Mouse (Mus musculus) midbrain, embryonic 10.5 days (tissue): ENCODE measurements around the gene 0610030E20Rik. TPM values are rescaled to one million over a fixed set of nuclear protein-coding genes. Genes with fewer than 3 reads are reported as not detected.

ENCODE experiments used
- DNase-seq: peaks from one replicate; pipeline ENCODE4 v3.0.0-alpha.2; 2017; ENCODE audit warnings: low spot score
- H3K27ac ChIP-seq: fragments of 300-500 bp; sonication (generic); replicated peaks from 2 replicates; pipeline ENCODE4 v1.5.1; 2016; ENCODE audit warnings: mild to moderate bottlenecking
- H3K27me3 ChIP-seq: fragments of 300-500 bp; sonication (generic); 2 replicates; pipeline ENCODE4 v1.6.1; 2016; ENCODE audit warnings: low read depth, mild to moderate bottlenecking; ENCODE audit not compliant: poor library complexity, severe bottlenecking
- H3K36me3 ChIP-seq: fragments of 300-500 bp; sonication (generic); 2 replicates; pipeline ENCODE4 v1.6.1; 2016; ENCODE audit warnings: mild to moderate bottlenecking, moderate library complexity
- H3K4me1 ChIP-seq: fragments of 300-500 bp; sonication (generic); 2 replicates; pipeline ENCODE4 v1.6.1; 2016
- H3K4me3 ChIP-seq: fragments of 300-500 bp; sonication (generic); 2 replicates; pipeline ENCODE4 v1.5.1; 2016; ENCODE audit warnings: mild to moderate bottlenecking, moderate library complexity
- H3K9me3 ChIP-seq: fragments of 300-500 bp; sonication (generic); replicated peaks from 2 replicates; pipeline ENCODE4 v1.6.1; 2016; ENCODE audit warnings: mild to moderate bottlenecking
- WGBS: fragments of 180-500 bp; shearing (Covaris S2); methylation state at CpG from one replicate; pipeline ENCODE4 v1.1.7; 2016; 5-methylcytosine and 5-hydroxymethylcytosine counted together
- polyA plus RNA-seq: library from polyadenylated mRNA; unstranded; fragments of >200 nt; fragmentation: Nextera tagmentation; extraction: Ambion mirVana; gene quantifications from 2 replicates; pipeline ENCODE4 v1.2.1, GENCODE M21; 2016

Gene 0610030E20Rik
- polyA plus RNA-seq, 1 experiment from 2014 or later: 28.9 TPM

- Histone ChIP-seq H3K4me1 (peaks cover 8% of the 10 kb centered on the region), H3K9me3 (no peaks in the 10 kb centered on the region), H3K4me3 (peak within 1 kb of the TSS; percentile 57), H3K27ac (peak within 1 kb of the TSS; percentile 67), H3K27me3 (peaks cover 41% of the 10 kb centered on the region), H3K36me3 (no peaks in the 10 kb centered on the region)
- peak; percentile 46 for DNase-seq
- 3% methylated on average over 49 of the region's 49 CpGs for WGBS
These were observed 33.1 kb downstream of the 0610030E20Rik start, which contains the start of gene Vamp5 for GRCm38 (mm10) chr6:72380131-72380770. Gene Vamp5 (minus strand): TSS chr6:72380468.

GRCm38 (mm10) chr6:72382494-72382893 is 35.4 kb downstream of the 0610030E20Rik start:
- H3K9me3 ChIP-seq: no peaks in the 10 kb centered on the region
- peaks cover 41% of the 10 kb centered on the region for H3K27me3 ChIP-seq
- no peak overlapping the region for H3K4me3 ChIP-seq
- no peaks in the 10 kb centered on the region for H3K36me3 ChIP-seq
- no peak for DNase-seq
- H3K4me1 ChIP-seq: peaks cover 8% of the 10 kb centered on the region
- 90% methylated on average over 6 of the region's 6 CpGs for WGBS
- no peak overlapping the region for H3K27ac ChIP-seq

GRCm38 (mm10) chr6:72383142-72383820 is 36.2 kb downstream of the 0610030E20Rik start:
- Histone ChIP-seq H3K4me1 (peaks cover 8% of the 10 kb centered on the region), H3K27ac (no peak overlapping the region), H3K36me3 (no peaks in the 10 kb centered on the region), H3K4me3 (no peak overlapping the region), H3K27me3 (peaks cover 38% of the 10 kb centered on the region), H3K9me3 (no peaks in the 10 kb centered on the region)
- 83% methylated on average over 6 of the region's 6 CpGs for WGBS
- no peak for DNase-seq

GRCm38 (mm10) chr6:72383952-72384351 is 36.8 kb downstream of the 0610030E20Rik start:
- no peaks in the 10 kb centered on the region for H3K9me3 ChIP-seq
- no peak overlapping the region for H3K27ac ChIP-seq
- no peak for DNase-seq
- peaks cover 35% of the 10 kb centered on the region for H3K27me3 ChIP-seq
- peaks cover 8% of the 10 kb centered on the region for H3K4me1 ChIP-seq
- WGBS: 95% methylated on average over 7 of the region's 7 CpGs
- H3K36me3 ChIP-seq: no peaks in the 10 kb centered on the region
- no peak overlapping the region for H3K4me3 ChIP-seq

GRCm38 (mm10) chr6:72385258-72385657 is 38.1 kb downstream of the 0610030E20Rik start:
- Histone ChIP-seq H3K4me3 (no peak overlapping the region), H3K27ac (no peak overlapping the region), H3K27me3 (peaks cover 35% of the 10 kb centered on the region), H3K36me3 (no peaks in the 10 kb centered on the region), H3K4me1 (peaks cover 14% of the 10 kb centered on the region), H3K9me3 (no peaks in the 10 kb centered on the region)
- DNase-seq: no peak
- 90% methylated on average over 4 of the region's 4 CpGs for WGBS

- no peaks in the 10 kb centered on the region for H3K9me3 ChIP-seq
- H3K27ac ChIP-seq: no peak overlapping the region
- no peak for DNase-seq
- H3K36me3 ChIP-seq: no peaks in the 10 kb centered on the region
- 96% methylated on average over 2 of the region's 2 CpGs for WGBS
- H3K4me1 ChIP-seq: peaks cover 23% of the 10 kb centered on the region
- peaks cover 31% of the 10 kb centered on the region for H3K27me3 ChIP-seq
- H3K4me3 ChIP-seq: no peak overlapping the region
These were observed 39.4 kb downstream of the 0610030E20Rik start for GRCm38 (mm10) chr6:72386561-72386960.

GRCm38 (mm10) chr6:72387816-72388215 is 40.7 kb downstream of the 0610030E20Rik start:
- 77% methylated on average over 3 of the region's 3 CpGs for WGBS

GRCm38 (mm10) chr6:72388266-72388665 is 41.1 kb downstream of the 0610030E20Rik start:
- Histone ChIP-seq H3K9me3 (no peaks in the 10 kb centered on the region), H3K36me3 (no peaks in the 10 kb centered on the region), H3K27me3 (peaks cover 25% of the 10 kb centered on the region), H3K4me3 (no peak overlapping the region), H3K4me1 (peaks cover 25% of the 10 kb centered on the region), H3K27ac (no peak overlapping the region)
- no peak for DNase-seq
- 71% methylated on average over 10 of the region's 10 CpGs for WGBS

More at GRCm38 (mm10) chr6:72387816-72388215, 40.7 kb downstream of the 0610030E20Rik start:
- Histone ChIP-seq H3K4me3 (no peak overlapping the region), H3K27me3 (peaks cover 25% of the 10 kb centered on the region), H3K27ac (no peak overlapping the region), H3K36me3 (no peaks in the 10 kb centered on the region), H3K4me1 (peaks cover 23% of the 10 kb centered on the region), H3K9me3 (no peaks in the 10 kb centered on the region)
- DNase-seq: no peak

GRCm38 (mm10) chr6:72388791-72389329 is 41.7 kb downstream of the 0610030E20Rik start:
- H3K4me1 ChIP-seq: peaks cover 26% of the 10 kb centered on the region
- no peaks in the 10 kb centered on the region for H3K36me3 ChIP-seq
- no peak overlapping the region for H3K27ac ChIP-seq
- H3K9me3 ChIP-seq: no peaks in the 10 kb centered on the region
- 86% methylated on average over 6 of the region's 6 CpGs for WGBS
- DNase-seq: no peak
- peaks cover 25% of the 10 kb centered on the region for H3K27me3 ChIP-seq
- no peak overlapping the region for H3K4me3 ChIP-seq

GRCm38 (mm10) chr6:72389471-72389940 is 42.4 kb downstream of the 0610030E20Rik start:
- Histone ChIP-seq H3K36me3 (no peaks in the 10 kb centered on the region), H3K27me3 (peaks cover 25% of the 10 kb centered on the region), H3K4me3 (peak overlapping the region; percentile 56), H3K4me1 (peaks cover 26% of the 10 kb centered on the region), H3K9me3 (no peaks in the 10 kb centered on the region), H3K27ac (peak overlapping the region; percentile 83)
- DNase-seq: peak; percentile 21
- 33% methylated on average over 13 of the region's 13 CpGs for WGBS

GRCm38 (mm10) chr6:72389941-72390771 is 43.0 kb downstream of the 0610030E20Rik start, which contains the start of gene Vamp8:
Gene Vamp8 (minus strand): TSS chr6:72390703.
- no peaks in the 10 kb centered on the region for H3K36me3 ChIP-seq
- peak within 1 kb of the TSS; percentile 83 for H3K27ac ChIP-seq
- H3K27me3 ChIP-seq: peaks cover 28% of the 10 kb centered on the region
- peaks cover 26% of the 10 kb centered on the region for H3K4me1 ChIP-seq
- peak within 1 kb of the TSS; percentile 56 for H3K4me3 ChIP-seq
- no peaks in the 10 kb centered on the region for H3K9me3 ChIP-seq
- DNase-seq: peak; percentile 59
- 2% methylated on average over 33 of the region's 33 CpGs for WGBS

- peak overlapping the region; percentile 56 for H3K4me3 ChIP-seq
- no peaks in the 10 kb centered on the region for H3K9me3 ChIP-seq
- no peaks in the 10 kb centered on the region for H3K36me3 ChIP-seq
- DNase-seq: peak; percentile 52
- peak overlapping the region; percentile 83 for H3K27ac ChIP-seq
- 11% methylated on average over 12 of the region's 12 CpGs for WGBS
- peaks cover 26% of the 10 kb centered on the region for H3K4me1 ChIP-seq
- H3K27me3 ChIP-seq: peaks cover 30% of the 10 kb centered on the region
These were observed 43.8 kb downstream of the 0610030E20Rik start for GRCm38 (mm10) chr6:72390795-72391521.
